Mouse (Mus musculus) brain, adult 2 months (tissue): ENCODE data around the gene Mrgbp.

Source experiments
- DNase-seq: peaks from one replicate; pipeline ENCODE4 v3.0.0; 2011; ENCODE audit warnings: low read depth, low spot score

The Mrgbp gene

GRCm38 (mm10) chr2:180589123-180589831 is 8.2 kb downstream of the Mrgbp start, which contains the start of gene Ogfr:
Ogfr (plus strand) TSS chr2:180589245.
- DNase-seq, result peak; percentile 87

DNA sequence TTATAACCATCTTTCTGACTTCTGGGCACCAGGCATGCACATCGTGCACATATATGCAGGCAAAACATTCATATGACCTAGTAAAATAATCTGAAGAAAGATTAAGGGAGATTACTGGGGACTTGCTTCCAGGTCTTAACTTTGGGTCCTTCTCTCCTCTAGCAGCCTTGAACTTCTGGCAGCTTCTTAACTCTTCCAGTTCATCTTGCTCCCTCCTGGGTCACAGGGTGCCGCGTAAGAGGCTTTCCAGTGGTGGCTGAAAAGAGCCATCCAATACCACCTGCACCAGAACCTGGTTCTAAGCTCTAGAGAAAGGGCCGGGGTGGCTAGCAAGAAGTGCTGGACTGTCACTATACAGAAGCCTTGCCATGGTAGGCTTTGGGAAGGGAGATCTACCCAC is 16.4 kb downstream of the Mrgbp start, which contains the start of gene Col9a3:
TSS of gene Col9a3 (plus strand) at position 301 of the 400 bp plus-strand sequence.
- DNase-seq, result no peak

DNA sequence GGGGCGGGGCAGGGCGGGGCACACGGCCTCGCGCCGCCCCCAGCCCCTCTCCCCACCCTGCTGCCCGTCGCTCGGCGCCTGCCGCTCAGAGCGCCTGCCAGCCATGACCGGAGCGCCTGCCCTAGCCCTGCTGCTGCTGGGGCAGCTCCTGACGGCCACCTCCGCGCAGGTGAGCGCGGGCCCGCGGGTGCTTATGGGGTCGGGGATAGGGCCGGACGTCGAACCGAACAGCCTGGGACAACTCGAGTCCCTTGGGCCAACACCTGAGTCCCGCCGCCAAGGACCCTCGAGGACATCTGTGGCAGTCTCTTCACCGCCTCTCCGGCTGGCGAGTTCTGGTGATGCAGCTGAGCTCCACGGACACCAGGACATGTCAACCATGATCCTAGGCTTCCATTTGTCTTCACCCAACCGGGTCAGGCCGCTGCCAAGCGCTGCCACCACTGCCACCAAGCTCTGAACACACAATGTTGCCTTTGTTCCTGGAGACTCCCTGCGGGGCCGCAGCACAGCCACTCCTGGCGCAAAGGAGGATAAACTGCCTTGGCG is 17.1 kb downstream of the Mrgbp start:
- peak; percentile 69 for DNase-seq

GRCm38 (mm10) chr2:180600569-180601021 is 19.5 kb downstream of the Mrgbp start:
- DNase-seq, result peak; percentile 83

DNA sequence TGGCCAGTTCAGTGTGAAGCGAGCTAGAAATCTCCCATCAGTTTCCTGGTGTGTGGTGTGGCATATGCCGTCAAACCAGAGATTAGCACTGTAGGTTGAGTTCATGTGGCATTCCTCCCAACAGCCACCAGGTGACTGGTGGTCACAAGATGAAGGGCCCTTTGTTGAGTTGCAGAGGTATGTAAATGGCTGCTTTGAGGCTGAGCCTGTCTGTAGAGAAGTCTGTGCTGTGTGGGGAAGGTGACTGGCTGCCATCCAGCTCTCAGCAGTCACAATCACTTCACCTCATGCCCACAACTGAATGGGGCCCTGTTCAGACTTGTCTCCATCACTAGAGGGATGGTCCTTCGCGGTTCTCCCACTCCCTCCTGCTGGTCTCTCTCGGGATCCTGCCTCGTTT is 23.7 kb downstream of the Mrgbp start:
- DNase-seq, result no peak

GRCm38 (mm10) chr2:180610283-180610682 is 29.2 kb downstream of the Mrgbp start:
- no peak for DNase-seq

DNA sequence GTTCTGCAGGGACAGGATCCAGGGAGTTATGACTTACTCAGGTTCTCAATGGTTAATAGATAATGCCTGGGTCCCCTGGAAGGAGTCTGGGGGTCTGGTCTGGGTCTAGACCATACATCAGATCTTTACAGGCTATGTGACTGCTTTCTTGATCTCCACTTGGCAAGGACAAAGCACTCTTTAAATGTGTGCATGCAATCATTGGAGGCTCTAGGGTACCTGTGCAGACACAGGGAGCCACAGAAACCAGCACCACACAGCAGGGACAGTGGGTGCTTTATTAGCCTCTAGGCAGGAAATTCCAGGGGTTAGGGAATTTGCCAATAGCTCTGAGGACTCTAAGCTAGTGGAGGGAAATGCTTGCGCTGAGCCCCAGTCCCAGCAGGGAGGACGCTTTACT is 30.8 kb downstream of the Mrgbp start:
- DNase-seq, result no peak
